Mouse (Mus musculus): ENCODE results near the gene Cfp. TPM values are rescaled to one million over a fixed set of nuclear protein-coding genes. Genes with fewer than 3 reads are reported as not detected.

Cfp gene
- polyA plus RNA-seq, 1 experiment from 2014 or later = 8.1 TPM

DNA sequence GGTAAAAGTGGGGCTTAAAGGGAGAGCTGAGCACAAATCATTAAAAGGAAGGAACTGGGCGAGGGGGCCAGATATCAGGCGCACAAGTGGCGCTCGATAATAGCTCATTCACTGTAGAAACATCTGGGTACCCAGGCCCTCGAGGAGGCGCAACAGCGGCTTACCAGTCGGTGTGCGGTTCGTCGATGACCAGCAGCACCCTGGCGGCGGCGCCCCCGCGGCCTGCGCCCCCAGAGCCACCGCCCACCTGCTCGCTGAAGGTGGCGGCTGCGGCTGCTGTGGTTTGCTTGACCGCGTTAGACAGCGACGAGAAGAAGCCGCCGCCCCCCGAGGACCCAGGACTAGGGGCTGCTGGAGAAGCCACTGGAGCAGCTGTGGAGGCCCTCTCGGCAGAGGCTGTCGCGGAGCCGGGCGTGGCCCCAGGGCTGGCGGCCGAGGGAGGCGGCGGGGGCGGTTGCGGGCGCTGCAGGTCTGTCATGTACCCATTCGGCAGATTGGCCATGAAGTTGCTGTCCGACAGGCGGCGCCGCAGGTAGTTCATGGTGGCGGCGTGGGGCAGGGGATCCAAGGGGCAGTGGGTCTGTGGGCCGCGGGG is 11.0 kb downstream of the Cfp start:
- Histone ChIP-seq H3K36me3 (no peaks in the 10 kb centered on the region), H3K4me2 (replicated peaks) (peak overlapping the region; percentile 84), H3K4me1 (peaks cover 6% of the 10 kb centered on the region; the same call in 1 of the 2 replicates), H3K27ac (replicated peaks) (no peak overlapping the region), H3K9me3 (replicated peaks) (no peaks in the 10 kb centered on the region), H3K4me3 (replicated peaks) (peak overlapping the region; percentile 44), H3K9ac (no peak overlapping the region), H3K27me3 (0 out of 2 replicates have a peak, but pooled peaks cover 8% of the 10 kb centered on the region)
- WGBS = 12% methylated on average over 46 of the region's 49 CpGs
- ATAC-seq (ENCODE audit: insufficient number of reproducible peaks, low FRiP score, low TSS enrichment, low read depth) = 0 out of 2 replicates have a peak, but pooled peaks have one; percentile 19

- H3K9ac ChIP-seq = no peak overlapping the region
- no peak overlapping the region for H3K27ac ChIP-seq (replicated peaks)
- no peak overlapping the region for H3K4me2 ChIP-seq (replicated peaks)
- no peak for ATAC-seq (ENCODE audit: insufficient number of reproducible peaks, low FRiP score, low TSS enrichment, low read depth)
- H3K9me3 ChIP-seq (replicated peaks) = no peaks in the 10 kb centered on the region
- no peaks in the 10 kb centered on the region for H3K36me3 ChIP-seq
- H3K4me3 ChIP-seq (replicated peaks) = no peak overlapping the region
- H3K4me1 ChIP-seq = 0 out of 2 replicates have a peak, but pooled peaks cover under 1% of the 10 kb centered on the region
- H3K27me3 ChIP-seq = 0 out of 2 replicates have a peak, but pooled peaks cover 7% of the 10 kb centered on the region
Observed at GRCm38 (mm10) chrX:20915075-20915474, 16.3 kb downstream of the Cfp start.

GRCm38 (mm10) chrX:20913726-20914125 is 17.6 kb downstream of the Cfp start:
- no peak for ATAC-seq (ENCODE audit: insufficient number of reproducible peaks, low FRiP score, low TSS enrichment, low read depth)
- Histone ChIP-seq H3K36me3 (no peaks in the 10 kb centered on the region), H3K4me2 (replicated peaks) (no peak overlapping the region), H3K9me3 (replicated peaks) (no peaks in the 10 kb centered on the region), H3K4me1 (no peaks in the 10 kb centered on the region), H3K27me3 (no peaks in the 10 kb centered on the region), H3K4me3 (replicated peaks) (no peak overlapping the region), H3K9ac (no peak overlapping the region), H3K27ac (replicated peaks) (no peak overlapping the region)
- 81% methylated on average over 6 of the region's 6 CpGs for WGBS

DNA sequence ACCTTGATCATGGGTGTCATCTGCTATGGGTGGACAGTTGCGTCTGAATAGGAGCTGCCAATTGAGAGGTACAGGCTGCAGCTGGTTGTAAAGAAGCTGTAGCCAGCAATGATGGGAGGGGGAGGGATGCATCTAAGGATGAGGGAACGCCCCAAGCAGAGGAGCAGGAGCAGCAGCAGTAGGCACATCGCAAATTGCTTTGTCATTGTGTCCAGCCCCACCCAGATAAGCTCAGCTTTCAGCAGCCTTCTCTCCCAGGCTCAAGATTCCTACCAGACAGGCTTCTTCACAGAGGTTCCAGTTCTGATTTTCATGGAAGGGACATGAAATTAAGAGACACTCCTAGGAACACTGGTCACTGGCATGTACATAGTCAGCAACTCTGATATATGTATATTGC is 21.3 kb downstream of the Cfp start:
- Histone ChIP-seq H3K27me3 (no peaks in the 10 kb centered on the region), H3K4me3 (replicated peaks) (no peak overlapping the region), H3K27ac (replicated peaks) (no peak overlapping the region), H3K4me2 (replicated peaks) (no peak overlapping the region), H3K4me1 (no peaks in the 10 kb centered on the region), H3K36me3 (no peaks in the 10 kb centered on the region), H3K9me3 (replicated peaks) (no peaks in the 10 kb centered on the region), H3K9ac (no peak overlapping the region)
- 41% methylated on average over 3 of the region's 3 CpGs for WGBS
- ATAC-seq (ENCODE audit: insufficient number of reproducible peaks, low FRiP score, low TSS enrichment, low read depth) = no peak

Other genes starting within 250 kb of the Cfp start
- gene Cdk16, start 243.6 kb downstream of the Cfp start, polyA plus RNA-seq (2015; fragmentation: Nextera tagmentation; extraction: Ambion mirVana) = 126 and 139 TPM in 2 replicates
- 48.6 and 55.7 TPM in 2 replicates for gene Usp11, start 227.6 kb downstream of the Cfp start, polyA plus RNA-seq (2015; fragmentation: Nextera tagmentation; extraction: Ambion mirVana)
- gene Araf, start 133.7 kb downstream of the Cfp start, polyA plus RNA-seq (2015; fragmentation: Nextera tagmentation; extraction: Ambion mirVana) = 111 and 122 TPM in 2 replicates
- gene Timp1, start 61.4 kb downstream of the Cfp start, polyA plus RNA-seq (2015; fragmentation: Nextera tagmentation; extraction: Ambion mirVana) = 43.2 and 44.4 TPM in 2 replicates
- gene Syn1, start 10.6 kb downstream of the Cfp start, polyA plus RNA-seq (2015; fragmentation: Nextera tagmentation; extraction: Ambion mirVana) = 1.00 and 1.4 TPM in 2 replicates
- gene Elk1, start 19.1 kb upstream of the Cfp start, polyA plus RNA-seq (2015; fragmentation: Nextera tagmentation; extraction: Ambion mirVana) = 14.1 and 15.3 TPM in 2 replicates
- 52.2 and 56.1 TPM in 2 replicates for gene Uxt, start 30.5 kb upstream of the Cfp start, polyA plus RNA-seq (2015; fragmentation: Nextera tagmentation; extraction: Ambion mirVana)
- gene Zfp182, start 130.8 kb upstream of the Cfp start, polyA plus RNA-seq (2015; fragmentation: Nextera tagmentation; extraction: Ambion mirVana) = 6.1 and 6.5 TPM in 2 replicates
- gene Spaca5, start 136.9 kb upstream of the Cfp start, polyA plus RNA-seq (2015; fragmentation: Nextera tagmentation; extraction: Ambion mirVana) = not detected in 2 replicates
- gene Zfp300, start 158.0 kb upstream of the Cfp start, polyA plus RNA-seq (2015; fragmentation: Nextera tagmentation; extraction: Ambion mirVana) = 1.8 and 2.5 TPM in 2 replicates
- gene Ssxa1, start 184.3 kb upstream of the Cfp start, polyA plus RNA-seq (2015; fragmentation: Nextera tagmentation; extraction: Ambion mirVana) = not detected in 2 replicates
- gene Gm21876, start 244.1 kb upstream of the Cfp start, polyA plus RNA-seq (2015; fragmentation: Nextera tagmentation; extraction: Ambion mirVana) = not detected in 2 replicates

Data from embryonic facial prominence, embryonic 15.5 days (tissue).